13 mouse cellular contexts compared by ENCODE assay signal in the genomic region with DNA sequence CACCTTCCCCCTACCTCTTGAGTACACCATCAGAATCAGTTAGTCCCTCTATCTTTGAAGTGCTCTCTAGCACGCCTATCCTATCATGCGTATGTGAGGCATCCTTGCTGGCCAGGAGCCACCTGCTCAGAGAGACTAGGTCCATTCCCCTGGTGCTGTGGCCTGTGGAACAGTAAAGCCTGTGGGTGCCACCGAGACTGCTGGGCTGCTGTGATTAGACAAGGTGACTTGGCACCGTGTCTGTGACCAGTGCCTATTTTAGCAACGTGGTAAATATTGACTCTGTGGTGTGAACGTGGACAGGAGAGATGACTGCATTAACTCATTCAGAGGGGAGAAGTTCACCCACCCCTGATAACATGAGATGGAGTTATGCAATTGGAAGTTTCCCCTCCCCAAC. TPM values are rescaled to one million over a fixed set of nuclear protein-coding genes. Genes with fewer than 3 reads are reported as not detected.
DNase-seq lines count a peak whose midpoint lies in the region; ATAC-seq lines count a peak whose summit lies in the region.
"Had no signal": no experiment of that assay in that cellular context is flagged by ENCODE, and none has a peak within 500 bp of the region (broad histone marks: within the 10 kb centered on the region; RNA-seq: fewer than 3 reads in every experiment).

No protein-coding gene starts in this region.

- peaks cover 97% of the 10 kb centered on the region for H3K4me1 ChIP-seq in liver, embryonic 13.5 days (replicated peaks)
- H3K4me1 ChIP-seq in limb, embryonic 10.5 days: peaks cover 19% of the 10 kb centered on the region
- H3K4me1 ChIP-seq in embryonic facial prominence, embryonic 10.5 days: peaks cover 22% of the 10 kb centered on the region
- H3K4me1 ChIP-seq in kidney, embryonic 14.5 days (ENCODE audit: control insufficient read depth, insufficient read depth, low read length): no peaks in the 10 kb centered on the region; the same call in 1 of the 2 replicates
- H3K4me1 ChIP-seq: forebrain, embryonic 13.5 days; hindbrain, embryonic 12.5 days had no signal

- peak overlapping the region; percentile 72 for H3K9ac ChIP-seq in liver, embryonic 13.5 days
- H3K9ac ChIP-seq in kidney, embryonic 14.5 days (ENCODE audit: low read depth, low read length): no peak overlapping the region
- H3K9ac ChIP-seq: forebrain, embryonic 13.5 days; hindbrain, embryonic 12.5 days; limb, embryonic 13.5 days had no signal

- H3K4me3 ChIP-seq in liver, embryonic 13.5 days (replicated peaks): no peak overlapping the region
- no peak overlapping the region for H3K4me3 ChIP-seq in limb, embryonic 10.5 days
- no peak overlapping the region for H3K4me3 ChIP-seq in embryonic facial prominence, embryonic 10.5 days
- H3K4me3 ChIP-seq in kidney, embryonic 14.5 days (ENCODE audit: low read length): no peak overlapping the region
- H3K4me3 ChIP-seq: forebrain, embryonic 13.5 days; hindbrain, embryonic 12.5 days; limb, embryonic 13.5 days; myocyte had no signal

- H3K4me2 ChIP-seq in liver, embryonic 13.5 days: peak overlapping the region; percentile 71
- no peak overlapping the region for H3K4me2 ChIP-seq in kidney, embryonic 14.5 days (replicated peaks; ENCODE audit: low read depth, low read length)
- H3K4me2 ChIP-seq: forebrain, embryonic 13.5 days; hindbrain, embryonic 12.5 days; limb, embryonic 13.5 days had no signal

- 29% methylated on average over 6 of the region's 6 CpGs for WGBS in liver, embryonic 13.5 days (ENCODE audit: insufficient replicate concordance)
- 89% methylated on average over 6 of the region's 6 CpGs for WGBS in limb, embryonic 10.5 days
- WGBS in embryonic facial prominence, embryonic 10.5 days: 90% methylated on average over 6 of the region's 6 CpGs
- WGBS in kidney, embryonic 14.5 days: 83% methylated on average over 6 of the region's 6 CpGs

- H3K36me3 ChIP-seq in liver, embryonic 13.5 days: no peaks in the 10 kb centered on the region
- H3K36me3 ChIP-seq in limb, embryonic 10.5 days: no peaks in the 10 kb centered on the region
- no peaks in the 10 kb centered on the region for H3K36me3 ChIP-seq in embryonic facial prominence, embryonic 10.5 days (replicated peaks)
- H3K36me3 ChIP-seq in kidney, embryonic 14.5 days (ENCODE audit: control insufficient read depth, insufficient read depth, low read length): no peaks in the 10 kb centered on the region
- H3K36me3 ChIP-seq: hindbrain, embryonic 12.5 days; limb, embryonic 13.5 days had no signal

- peak; percentile 71 for ATAC-seq in erythroblast, adult 5-6 weeks (replicated peaks; ENCODE audit: low FRiP score, poor library complexity, severe bottlenecking)
- peak; percentile 28 for ATAC-seq in liver, embryonic 13.5 days (ENCODE audit: low read depth)
- peak; percentile 77 for ATAC-seq in megakaryocyte-erythroid progenitor cell, adult 5-6 weeks (replicated peaks; ENCODE audit: low FRiP score, low TSS enrichment, poor library complexity, severe bottlenecking)
- no peak for ATAC-seq in kidney, embryonic 14.5 days (ENCODE audit: low FRiP score, low TSS enrichment)
- ATAC-seq: forebrain, embryonic 13.5 days had no signal

- H3K9me3 ChIP-seq in liver, embryonic 13.5 days (replicated peaks): no peaks in the 10 kb centered on the region
- H3K9me3 ChIP-seq in limb, embryonic 10.5 days (replicated peaks): no peaks in the 10 kb centered on the region
- H3K9me3 ChIP-seq in embryonic facial prominence, embryonic 10.5 days: no peaks in the 10 kb centered on the region
- H3K9me3 ChIP-seq in kidney, embryonic 14.5 days (ENCODE audit: control insufficient read depth, low read length): no peaks in the 10 kb centered on the region
- H3K9me3 ChIP-seq: forebrain, embryonic 13.5 days; hindbrain, embryonic 12.5 days; limb, embryonic 13.5 days had no signal

- H3K27ac ChIP-seq in liver, embryonic 13.5 days: peak overlapping the region; percentile 99
- no peak overlapping the region for H3K27ac ChIP-seq in limb, embryonic 10.5 days
- no peak overlapping the region for H3K27ac ChIP-seq in embryonic facial prominence, embryonic 10.5 days (replicated peaks)
- no peak overlapping the region for H3K27ac ChIP-seq in kidney, embryonic 14.5 days (ENCODE audit: low read depth, low read length)
- H3K27ac ChIP-seq: forebrain, embryonic 13.5 days; hindbrain, embryonic 12.5 days; limb, embryonic 13.5 days had no signal

- peak; percentile 57 to 62 for DNase-seq in heart, adult 9 months (ENCODE audit: low spot score in 2 of 2)
- DNase-seq in liver, embryonic 13.5 days: peak; percentile 66
- DNase-seq in limb, embryonic 10.5 days (ENCODE audit: low spot score): no peak
- no peak for DNase-seq in embryonic facial prominence, embryonic 10.5 days (ENCODE audit: low spot score)
- DNase-seq: adrenal gland, postnatal 10 days; cerebellum, postnatal 25 days had no signal

- H3K27me3 ChIP-seq in liver, embryonic 13.5 days: no peaks in the 10 kb centered on the region
- H3K27me3 ChIP-seq in limb, embryonic 10.5 days (ENCODE audit: low read depth, poor library complexity, severe bottlenecking): no peaks in the 10 kb centered on the region
- H3K27me3 ChIP-seq in embryonic facial prominence, embryonic 10.5 days (replicated peaks; ENCODE audit: low read depth, poor library complexity, severe bottlenecking): no peaks in the 10 kb centered on the region
- no peaks in the 10 kb centered on the region for H3K27me3 ChIP-seq in kidney, embryonic 14.5 days (ENCODE audit: control insufficient read depth, insufficient read depth, low read length)
- H3K27me3 ChIP-seq: forebrain, embryonic 13.5 days; hindbrain, embryonic 12.5 days; limb, embryonic 13.5 days had no signal

RNA-seq across cellular contexts. Expression of a gene that starts 21.8 kb away (rescaled TPM):
- 157 and 171 TPM in 2 replicates for total RNA-seq in erythroblast, adult 5-6 weeks (2015; ENCODE audit: low replicate concordance)
- 252 and 316 TPM in 2 replicates for total RNA-seq in erythroblast, adult 5-6 weeks (2017; ENCODE audit: low replicate concordance)
- polyA plus RNA-seq in liver, embryonic 13.5 days (2015; fragmentation: Nextera tagmentation; extraction: Ambion mirVana): 20.5 and 23.8 TPM in 2 replicates
- 9.2 and 11.0 TPM in 2 replicates for total RNA-seq in megakaryocyte-erythroid progenitor cell, adult 5-6 weeks (2014; fragmentation: Nextera tagmentation)
- 5.2 and 10.3 TPM in 2 replicates for total RNA-seq in megakaryocyte-erythroid progenitor cell, adult 5-6 weeks (2017)
- polyA plus RNA-seq in limb, embryonic 10.5 days (2016; fragmentation: Nextera tagmentation; extraction: Ambion mirVana): 2.9 and 3.6 TPM in 2 replicates
- 5.3 and 5.8 TPM in 2 replicates for polyA plus RNA-seq in embryonic facial prominence, embryonic 10.5 days (2016; fragmentation: Nextera tagmentation; extraction: Ambion mirVana)
- polyA plus RNA-seq in kidney, embryonic 14.5 days (2014; fragmentation: Nextera tagmentation; extraction: Ambion mirVana): 3.3 and 4.2 TPM in 2 replicates

RNA-seq across cellular contexts. Expression of a gene that starts 53.4 kb away (rescaled TPM):
- total RNA-seq in erythroblast, adult 5-6 weeks (2015; ENCODE audit: low replicate concordance): 71.7 and 81.5 TPM in 2 replicates
- 37.1 and 66.1 TPM in 2 replicates for total RNA-seq in erythroblast, adult 5-6 weeks (2017; ENCODE audit: low replicate concordance)
- 196 and 222 TPM in 2 replicates for polyA plus RNA-seq in liver, embryonic 13.5 days (2015; fragmentation: Nextera tagmentation; extraction: Ambion mirVana)
- 167 and 182 TPM in 2 replicates for total RNA-seq in megakaryocyte-erythroid progenitor cell, adult 5-6 weeks (2014; fragmentation: Nextera tagmentation)
- 165 and 169 TPM in 2 replicates for total RNA-seq in megakaryocyte-erythroid progenitor cell, adult 5-6 weeks (2017)
- polyA plus RNA-seq in limb, embryonic 10.5 days (2016; fragmentation: Nextera tagmentation; extraction: Ambion mirVana): 166 and 171 TPM in 2 replicates
- polyA plus RNA-seq in embryonic facial prominence, embryonic 10.5 days (2016; fragmentation: Nextera tagmentation; extraction: Ambion mirVana): 159 and 162 TPM in 2 replicates
- polyA plus RNA-seq in kidney, embryonic 14.5 days (2014; fragmentation: Nextera tagmentation; extraction: Ambion mirVana): 164 and 171 TPM in 2 replicates

RNA-seq across cellular contexts. Expression of a gene that starts 53.4 kb away (rescaled TPM):
- 11.1 and 33.4 TPM in 2 replicates for total RNA-seq in erythroblast, adult 5-6 weeks (2015; ENCODE audit: low replicate concordance)
- 44.0 and 54.1 TPM in 2 replicates for total RNA-seq in erythroblast, adult 5-6 weeks (2017; ENCODE audit: low replicate concordance)
- 79.7 and 94.6 TPM in 2 replicates for polyA plus RNA-seq in liver, embryonic 13.5 days (2015; fragmentation: Nextera tagmentation; extraction: Ambion mirVana)
- 99.7 and 107 TPM in 2 replicates for total RNA-seq in megakaryocyte-erythroid progenitor cell, adult 5-6 weeks (2014; fragmentation: Nextera tagmentation)
- 114 and 128 TPM in 2 replicates for total RNA-seq in megakaryocyte-erythroid progenitor cell, adult 5-6 weeks (2017)
- 122 and 126 TPM in 2 replicates for polyA plus RNA-seq in limb, embryonic 10.5 days (2016; fragmentation: Nextera tagmentation; extraction: Ambion mirVana)
- 124 and 129 TPM in 2 replicates for polyA plus RNA-seq in embryonic facial prominence, embryonic 10.5 days (2016; fragmentation: Nextera tagmentation; extraction: Ambion mirVana)
- 90.1 and 130 TPM in 2 replicates for polyA plus RNA-seq in kidney, embryonic 14.5 days (2014; fragmentation: Nextera tagmentation; extraction: Ambion mirVana)

Comparison
In these comparisons a context has a peak if more than half of its experiments do, and no peak if none do; other contexts are left out.
1. DNase-seq: peak in heart, adult 9 months (2 of 2) and liver, embryonic 13.5 days (single experiment); none in limb, embryonic 10.5 days (single experiment) and embryonic facial prominence, embryonic 10.5 days (single experiment).